Mouse (Mus musculus): ENCODE results near the gene Slc24a2. TPM values are rescaled to one million over a fixed set of nuclear protein-coding genes. Genes with fewer than 3 reads are reported as not detected.

Gene Slc24a2
- polyA plus RNA-seq, 1 experiment, result not detected

DNA sequence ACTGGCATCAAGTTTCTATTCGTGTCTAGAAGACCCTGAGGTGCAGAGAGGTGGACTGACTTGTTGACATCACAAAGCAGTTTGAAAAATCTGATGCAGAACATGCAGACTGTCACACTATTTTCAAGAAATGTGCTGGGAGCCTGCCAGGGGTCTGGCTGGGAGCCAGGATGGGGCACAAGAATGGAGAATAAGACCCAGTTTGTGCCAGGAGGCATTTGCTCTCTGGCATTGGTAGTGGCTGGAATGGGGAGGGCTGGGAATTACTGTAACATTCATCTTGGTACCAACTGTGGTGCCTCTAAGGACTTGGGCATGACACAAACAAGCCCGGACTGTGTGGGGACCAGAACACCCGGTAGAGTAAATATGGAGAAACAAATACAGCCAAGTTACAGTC is 89.4 kb downstream of the Slc24a2 start:
- TF ChIP-seq CTCF (IDR thresholded peaks at IDR 0.05; ENCODE audit: insufficient read depth, low read depth, low read length) (no peak), POLR2A (IDR thresholded peaks at IDR 0.05; ENCODE audit: insufficient read depth, low read depth, low read length) (no peak)
- Histone ChIP-seq H3K4me1 (ENCODE audit: control insufficient read depth, insufficient read depth, low read length) (peaks cover 4% of the 10 kb centered on the region; the same call in 1 of the 2 replicates), H3K4me3 (ENCODE audit: insufficient read depth, low read depth, low read length) (no peak overlapping the region), H3K27ac (ENCODE audit: insufficient read depth, low read depth, low read length) (no peak overlapping the region)
- WGBS, result 40% methylated on average over 3 of the region's 3 CpGs

DNA sequence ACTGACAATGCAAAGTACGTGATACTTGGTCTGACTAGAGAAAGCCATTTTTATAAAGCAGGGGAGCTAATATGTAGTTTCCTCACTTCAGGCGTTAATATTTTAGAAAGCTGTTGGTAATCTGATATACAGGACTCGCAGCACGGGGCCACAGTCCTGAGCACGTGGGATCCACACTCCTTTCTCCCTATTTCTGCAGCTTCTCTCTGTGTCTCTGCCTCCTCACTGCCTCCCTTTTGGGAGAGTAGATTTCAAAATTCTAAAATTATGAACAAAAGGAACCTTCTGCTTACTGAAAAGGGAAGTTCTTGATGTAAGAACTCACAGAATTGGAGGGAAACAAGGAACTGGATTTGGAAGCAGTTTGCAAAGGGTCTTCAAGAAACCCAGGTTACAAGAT is 97.8 kb downstream of the Slc24a2 start:
- whole genome bisulfite sequencing, result 86% methylated on average over 5 of the region's 5 CpGs
- Histone ChIP-seq H3K4me1 (ENCODE audit: control insufficient read depth, insufficient read depth, low read length) (no peaks in the 10 kb centered on the region), H3K4me3 (ENCODE audit: insufficient read depth, low read depth, low read length) (no peak overlapping the region), H3K27ac (ENCODE audit: insufficient read depth, low read depth, low read length) (no peak overlapping the region)
- TF ChIP-seq POLR2A (IDR thresholded peaks at IDR 0.05; ENCODE audit: insufficient read depth, low read depth, low read length) (no peak), CTCF (IDR thresholded peaks at IDR 0.05; ENCODE audit: insufficient read depth, low read depth, low read length) (no peak)

DNA sequence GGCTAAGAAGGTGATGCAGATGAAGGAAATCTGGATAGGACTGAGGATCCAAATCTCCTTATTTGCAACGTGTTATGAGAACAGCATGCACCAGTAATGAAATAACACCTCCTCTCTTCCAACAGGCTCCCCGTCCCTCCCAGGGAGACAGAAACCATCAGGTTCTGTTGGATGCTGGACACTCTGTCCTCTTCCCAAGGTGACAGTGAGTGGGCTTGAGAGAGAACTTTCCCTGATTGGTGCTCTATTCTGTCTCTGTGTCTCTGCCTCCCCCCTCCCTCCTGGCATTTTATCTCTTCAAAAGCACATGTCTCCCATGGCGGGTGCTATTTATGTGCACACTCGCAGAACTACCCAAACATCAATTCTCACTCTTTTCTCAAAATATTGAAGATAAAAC is 103.5 kb downstream of the Slc24a2 start:
- 78% methylated on average over 4 of the region's 4 CpGs for WGBS
- H3K27ac ChIP-seq (ENCODE audit: insufficient read depth, low read depth, low read length), result no peak overlapping the region
- H3K4me3 ChIP-seq (ENCODE audit: insufficient read depth, low read depth, low read length), result no peak overlapping the region
- TF ChIP-seq CTCF (IDR thresholded peaks at IDR 0.05; ENCODE audit: insufficient read depth, low read depth, low read length) (no peak), POLR2A (IDR thresholded peaks at IDR 0.05; ENCODE audit: insufficient read depth, low read depth, low read length) (no peak)
- no peaks in the 10 kb centered on the region for H3K4me1 ChIP-seq (ENCODE audit: control insufficient read depth, insufficient read depth, low read length)

DNA sequence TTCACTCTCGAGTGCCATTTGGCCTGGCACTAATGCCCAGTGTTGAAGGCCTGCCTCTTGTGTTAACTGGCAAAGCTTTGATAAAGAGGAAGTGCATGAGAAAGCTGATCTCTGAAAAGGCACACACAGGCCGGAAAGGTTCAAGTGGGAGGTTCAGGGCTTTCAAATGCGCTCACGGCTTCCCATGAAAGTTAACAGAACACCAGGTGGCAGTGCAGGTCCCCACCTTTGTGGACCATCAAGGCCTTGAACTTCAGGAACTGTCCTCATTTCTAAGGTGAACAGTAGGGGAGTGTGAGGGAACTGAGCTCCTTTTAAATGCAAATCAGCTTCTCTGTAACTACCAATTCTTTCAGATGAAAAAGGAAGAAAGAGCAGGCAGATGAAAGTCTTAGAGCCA is 110.5 kb downstream of the Slc24a2 start:
- no peaks in the 10 kb centered on the region for H3K4me1 ChIP-seq (ENCODE audit: control insufficient read depth, insufficient read depth, low read length)
- H3K27ac ChIP-seq (ENCODE audit: insufficient read depth, low read depth, low read length), result no peak overlapping the region
- H3K4me3 ChIP-seq (ENCODE audit: insufficient read depth, low read depth, low read length), result no peak overlapping the region
- WGBS, result 48% methylated on average over 4 of the region's 4 CpGs
- TF ChIP-seq CTCF (IDR thresholded peaks at IDR 0.05; ENCODE audit: insufficient read depth, low read depth, low read length), result no peak
- no peak for TF ChIP-seq POLR2A (IDR thresholded peaks at IDR 0.05; ENCODE audit: insufficient read depth, low read depth, low read length)

DNA sequence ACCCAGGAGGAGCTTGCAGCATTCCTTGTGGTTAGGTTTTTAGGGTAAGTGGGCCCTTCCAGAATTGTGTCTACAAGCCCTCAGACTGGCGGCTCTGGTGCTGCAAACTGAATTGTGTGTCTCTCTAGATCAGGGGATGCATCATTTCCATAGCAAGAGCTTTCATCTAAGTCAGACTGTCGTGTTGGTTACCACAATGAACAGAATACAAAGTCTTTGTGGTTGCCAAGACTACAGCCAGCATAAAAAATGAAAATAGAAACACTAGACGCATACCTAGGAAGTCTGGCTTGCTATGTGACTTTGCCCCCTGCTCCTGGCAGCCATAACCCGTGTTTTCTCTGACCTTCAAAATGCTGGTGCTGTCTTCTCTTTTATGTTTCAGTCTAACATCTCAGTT is 114.6 kb downstream of the Slc24a2 start:
- 58% methylated on average over 4 of the region's 4 CpGs for WGBS
- Histone ChIP-seq H3K4me1 (ENCODE audit: control insufficient read depth, insufficient read depth, low read length) (no peaks in the 10 kb centered on the region), H3K4me3 (ENCODE audit: insufficient read depth, low read depth, low read length) (no peak overlapping the region), H3K27ac (ENCODE audit: insufficient read depth, low read depth, low read length) (no peak overlapping the region)
- TF ChIP-seq CTCF (IDR thresholded peaks at IDR 0.05; ENCODE audit: insufficient read depth, low read depth, low read length) (no peak), POLR2A (IDR thresholded peaks at IDR 0.05; ENCODE audit: insufficient read depth, low read depth, low read length) (no peak)

DNA sequence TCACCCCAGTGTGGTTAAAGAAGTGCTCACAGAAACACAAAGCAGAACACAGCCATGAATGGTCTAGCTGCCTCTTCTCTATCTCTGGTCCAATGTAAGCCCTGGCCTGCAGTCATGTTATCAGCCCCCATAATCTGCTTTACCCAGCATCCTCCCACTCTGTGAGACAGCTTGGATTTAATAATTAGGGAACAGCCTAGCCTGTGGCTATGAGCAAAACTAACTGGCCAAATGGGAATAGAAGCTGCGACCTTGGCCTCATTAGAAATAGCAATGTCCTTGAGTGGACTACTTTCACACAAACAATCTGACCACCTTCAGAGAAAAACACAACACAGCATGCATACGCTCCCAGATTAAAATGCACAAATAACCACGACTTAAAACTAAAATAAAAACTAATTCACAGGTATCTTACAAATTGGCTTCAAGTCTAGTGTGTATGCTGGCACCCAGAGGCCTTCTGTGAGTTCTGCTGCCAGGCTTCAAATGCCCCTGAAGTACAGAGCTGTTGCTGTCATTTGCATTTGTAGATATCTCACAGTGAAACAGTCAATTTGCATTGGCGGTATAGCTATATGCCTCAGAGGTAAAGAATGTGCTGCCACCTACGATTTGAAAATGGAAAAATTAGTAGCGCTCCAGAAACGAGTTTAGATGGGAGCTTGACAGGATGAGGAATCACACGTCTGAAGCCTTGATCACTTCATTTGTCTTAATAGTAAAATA is 120.8 kb downstream of the Slc24a2 start:
- H3K27ac ChIP-seq (ENCODE audit: insufficient read depth, low read depth, low read length), result no peak overlapping the region
- TF ChIP-seq CTCF (IDR thresholded peaks at IDR 0.05; ENCODE audit: insufficient read depth, low read depth, low read length), result no peak
- no peak for TF ChIP-seq POLR2A (IDR thresholded peaks at IDR 0.05; ENCODE audit: insufficient read depth, low read depth, low read length)
- no peaks in the 10 kb centered on the region for H3K4me1 ChIP-seq (ENCODE audit: control insufficient read depth, insufficient read depth, low read length)
- WGBS, result 88% methylated on average over 8 of the region's 8 CpGs
- no peak overlapping the region for H3K4me3 ChIP-seq (ENCODE audit: insufficient read depth, low read depth, low read length)

DNA sequence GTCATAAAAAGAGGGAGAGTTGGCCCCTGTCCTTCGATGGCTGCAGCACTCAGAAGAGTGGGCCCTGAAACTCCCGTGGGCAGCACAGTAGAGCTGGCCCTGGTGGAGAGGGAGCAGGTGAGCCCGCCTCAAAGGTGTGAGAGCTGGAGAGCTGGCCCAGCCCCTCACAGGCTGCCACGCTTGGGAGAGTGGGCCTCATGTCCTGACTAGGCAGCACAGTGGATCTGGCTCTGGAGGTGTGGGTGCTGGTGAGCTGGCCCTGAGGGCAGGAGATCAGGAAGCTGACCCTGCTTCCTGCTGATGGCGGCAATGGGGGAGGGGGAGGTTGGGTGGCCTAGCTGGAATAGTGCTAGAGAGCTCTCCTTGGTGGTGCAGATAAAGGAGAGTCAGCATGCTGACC is 129.3 kb downstream of the Slc24a2 start:
- WGBS, result 77% methylated on average over 5 of the region's 5 CpGs
- Histone ChIP-seq H3K4me3 (ENCODE audit: insufficient read depth, low read depth, low read length) (no peak overlapping the region), H3K27ac (ENCODE audit: insufficient read depth, low read depth, low read length) (no peak overlapping the region), H3K4me1 (ENCODE audit: control insufficient read depth, insufficient read depth, low read length) (no peaks in the 10 kb centered on the region)
- TF ChIP-seq CTCF (IDR thresholded peaks at IDR 0.05; ENCODE audit: insufficient read depth, low read depth, low read length), result no peak
- no peak for TF ChIP-seq POLR2A (IDR thresholded peaks at IDR 0.05; ENCODE audit: insufficient read depth, low read depth, low read length)

DNA sequence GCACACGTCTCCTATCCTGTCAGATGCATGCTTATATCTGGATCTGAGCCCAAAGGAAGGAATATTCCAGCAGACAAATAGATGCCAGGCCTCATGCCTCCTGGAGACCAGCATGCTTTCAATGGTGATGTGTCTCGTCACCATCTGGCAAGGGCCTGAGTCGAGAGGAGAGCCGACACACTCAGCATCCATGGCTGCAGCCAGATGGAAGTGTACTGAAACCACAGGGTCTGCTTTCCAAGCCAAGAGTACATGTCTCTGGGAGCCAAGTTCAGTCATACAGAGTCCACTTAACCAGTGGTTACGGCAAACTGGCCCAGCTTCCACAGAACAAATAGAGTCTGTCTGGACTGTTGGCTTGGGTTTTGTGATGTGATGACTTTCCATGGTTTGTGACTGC is 134.1 kb downstream of the Slc24a2 start:
- 60% methylated on average over 5 of the region's 5 CpGs for WGBS
- no peak overlapping the region for H3K27ac ChIP-seq (ENCODE audit: insufficient read depth, low read depth, low read length)
- TF ChIP-seq CTCF (IDR thresholded peaks at IDR 0.05; ENCODE audit: insufficient read depth, low read depth, low read length), result no peak
- no peak for TF ChIP-seq POLR2A (IDR thresholded peaks at IDR 0.05; ENCODE audit: insufficient read depth, low read depth, low read length)
- no peak overlapping the region for H3K4me3 ChIP-seq (ENCODE audit: insufficient read depth, low read depth, low read length)
- no peaks in the 10 kb centered on the region for H3K4me1 ChIP-seq (ENCODE audit: control insufficient read depth, insufficient read depth, low read length)

DNA sequence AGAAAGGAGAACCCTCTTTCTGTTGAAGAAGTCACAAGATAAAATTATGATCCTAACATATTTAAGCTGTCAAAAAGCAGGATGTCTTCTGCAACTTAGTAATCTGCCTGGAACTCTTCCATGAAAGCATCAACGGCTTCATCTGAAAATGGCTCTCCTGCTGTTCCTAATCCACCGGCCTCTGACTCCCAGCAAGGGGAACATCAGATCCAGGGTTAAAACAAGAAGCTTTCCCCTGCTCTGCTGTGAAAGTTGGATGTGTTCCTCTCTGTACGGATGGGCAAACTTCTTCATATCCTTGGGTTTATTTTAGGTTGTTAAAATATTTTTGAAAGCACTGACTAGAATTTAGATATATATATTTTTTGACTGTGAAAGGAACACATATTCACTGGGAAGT is 136.7 kb downstream of the Slc24a2 start:
- Histone ChIP-seq H3K4me3 (ENCODE audit: insufficient read depth, low read depth, low read length) (no peak overlapping the region), H3K4me1 (ENCODE audit: control insufficient read depth, insufficient read depth, low read length) (no peaks in the 10 kb centered on the region), H3K27ac (ENCODE audit: insufficient read depth, low read depth, low read length) (no peak overlapping the region)
- TF ChIP-seq POLR2A (IDR thresholded peaks at IDR 0.05; ENCODE audit: insufficient read depth, low read depth, low read length) (no peak), CTCF (IDR thresholded peaks at IDR 0.05; ENCODE audit: insufficient read depth, low read depth, low read length) (no peak)
- 77% methylated on average over 3 of the region's 3 CpGs for WGBS
